Mouse (Mus musculus) erythroblast, embryonic 14.5 days (primary cell): ENCODE results near the gene Rrp8.

Experiments
- GATA1 ChIP-seq: IDR thresholded peaks from 2 replicates; pipeline ENCODE4 v1.6.1; 2012; ENCODE audit warnings: low read length, inconsistent platforms, mixed read lengths
- TAL1 ChIP-seq: IDR thresholded peaks from 3 replicates; pipeline ENCODE4 v1.6.1; 2012; ENCODE audit warnings: low read length, inconsistent platforms, mixed read lengths

- TF ChIP-seq GATA1 (no peak), TAL1 (no peak)
Measured at GRCm38 (mm10) chr7:105721916-105722315, 15.3 kb downstream of the Rrp8 start.
